Mouse (Mus musculus): ENCODE results near the gene Noct. TPM values are rescaled to one million over a fixed set of nuclear protein-coding genes. Genes with fewer than 3 reads are reported as not detected.
"Not testable (repeated sequence)": the region's sequence is repeated elsewhere in the genome, so short reads cannot be mapped to it uniquely, and the experiment has no call there.

Noct gene
- 10 to 100 TPM; 17.0 to 35.4 TPM for total RNA-seq (2021)
- long read RNA-seq, experiment 1, transcript Noct-201 (3 exons, 3,059 nt), result major isoform, 68 of 70 reads
- long read RNA-seq, experiment 1, partial matches to known transcripts, result 0 of 70 reads
- long read RNA-seq, experiment 1, other reads (novel, unspliced or antisense), result 2 of 70 reads
- long read RNA-seq, experiment 2, transcript Noct-201 (3 exons, 3,059 nt), result major isoform, 53 of 55 reads
- long read RNA-seq, experiment 2, partial matches to known transcripts, result 0 of 55 reads
- long read RNA-seq, experiment 2, other reads (novel, unspliced or antisense), result 2 of 55 reads

DNA sequence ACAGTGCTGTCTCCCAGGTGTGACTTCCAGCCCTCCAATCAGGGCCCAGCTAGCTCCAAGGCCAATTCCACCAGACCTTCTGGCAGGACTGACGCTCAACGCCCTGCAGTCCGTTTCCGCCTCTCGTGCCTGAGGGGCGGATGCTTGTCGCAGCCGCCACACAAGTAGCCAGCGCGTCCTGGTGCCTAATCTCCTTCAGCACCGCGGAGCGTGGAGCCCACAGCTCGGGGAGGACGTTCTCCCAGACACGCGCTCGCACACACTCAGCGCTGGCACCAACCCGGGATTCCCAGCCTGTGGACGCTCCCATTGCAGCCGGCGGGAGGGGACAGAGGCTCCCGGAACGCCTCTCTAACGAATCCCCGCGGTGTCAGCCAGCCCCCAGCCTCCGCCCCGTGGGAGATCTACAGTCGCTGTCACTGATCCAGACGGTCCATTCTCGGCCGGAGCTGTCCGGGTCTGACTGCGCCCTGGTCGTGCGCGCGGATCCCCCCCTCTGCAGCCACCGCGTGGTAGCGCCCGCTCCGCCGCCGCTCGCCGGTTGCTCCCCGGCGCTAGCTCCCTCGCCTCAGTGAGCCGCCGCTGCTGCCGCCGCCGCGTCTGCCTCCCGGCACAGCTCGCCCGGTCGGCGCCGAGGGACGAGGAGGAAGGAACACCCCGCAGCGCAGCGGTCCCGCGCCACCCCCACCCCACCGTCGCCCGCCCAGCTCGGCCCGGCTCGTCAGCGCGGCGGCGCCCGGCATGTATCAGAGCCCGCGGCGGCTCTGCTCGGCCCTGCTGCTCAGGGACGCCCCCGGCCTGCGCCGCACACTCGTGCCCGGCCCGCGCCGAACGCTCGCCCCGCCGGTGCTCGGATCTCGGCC, at the start of gene Noct:
Noct (plus strand) TSS at position 85 of the 863 bp plus-strand sequence.
- intact Hi-C loops (cut with DNase I; ENCODE audit: low total_unique reads), result loop anchor here (2.0 kb wide), 1 partner anchor 26 kb away; no protein-coding TSS in a partner anchor
- peak; percentile 89 for DNase-seq

DNA sequence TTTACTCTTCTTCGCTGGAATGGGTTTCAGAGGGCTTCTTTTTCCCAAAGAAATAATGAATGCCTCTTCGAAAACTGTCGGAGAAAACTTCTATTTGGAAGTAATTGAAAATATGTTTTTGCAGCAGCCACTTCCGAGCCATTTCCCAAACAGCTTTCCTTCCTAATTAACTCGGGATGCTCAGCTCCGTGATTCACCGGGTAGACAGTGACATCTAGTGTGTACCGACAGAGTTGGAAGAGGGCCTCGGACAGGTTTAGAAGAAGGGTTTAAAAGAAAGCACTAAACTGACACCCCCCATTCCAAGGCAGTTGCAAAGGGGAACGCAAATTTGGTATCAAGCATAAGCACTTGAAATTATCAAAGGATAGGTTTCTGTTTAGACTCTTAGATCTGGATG, 46.1 kb upstream of the Noct start:
- intact Hi-C loops (cut with DNase I; ENCODE audit: low total_unique reads), result no loop called here
- DNase-seq, result no peak

DNA sequence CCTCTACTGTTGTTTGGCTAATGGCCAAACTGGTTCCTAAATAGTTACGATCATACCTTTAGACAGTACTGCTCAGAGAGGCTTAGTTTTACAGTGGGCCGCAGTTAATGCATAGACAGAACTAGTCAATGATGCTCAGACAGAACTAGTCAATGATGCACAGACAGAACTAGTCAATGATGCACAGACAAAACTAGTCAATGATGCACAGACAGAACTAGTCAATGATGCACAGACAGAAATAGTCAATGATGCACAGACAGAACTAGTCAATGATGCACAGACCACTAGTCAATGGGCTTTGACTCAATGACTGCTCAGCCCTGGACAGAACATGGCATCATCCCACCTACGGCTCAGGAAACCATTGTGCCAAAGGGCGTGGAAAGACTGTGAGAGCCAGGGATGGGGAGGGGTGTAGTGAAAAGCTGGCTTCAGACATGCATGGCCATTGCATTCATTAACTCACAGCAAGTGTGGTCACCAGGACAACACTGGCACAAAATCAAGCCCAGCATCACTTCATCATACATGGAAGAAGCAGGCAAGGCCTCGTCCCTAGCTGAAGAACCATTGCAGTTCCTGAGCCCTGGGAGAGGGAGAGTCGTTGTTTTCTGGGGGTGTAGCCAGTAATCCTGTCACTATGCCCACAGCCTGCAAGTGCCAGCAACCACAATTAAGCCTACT, 44.6 kb upstream of the Noct start:
- intact Hi-C loops (cut with DNase I; ENCODE audit: low total_unique reads), result no loop called here
- DNase-seq, result no peak

DNA sequence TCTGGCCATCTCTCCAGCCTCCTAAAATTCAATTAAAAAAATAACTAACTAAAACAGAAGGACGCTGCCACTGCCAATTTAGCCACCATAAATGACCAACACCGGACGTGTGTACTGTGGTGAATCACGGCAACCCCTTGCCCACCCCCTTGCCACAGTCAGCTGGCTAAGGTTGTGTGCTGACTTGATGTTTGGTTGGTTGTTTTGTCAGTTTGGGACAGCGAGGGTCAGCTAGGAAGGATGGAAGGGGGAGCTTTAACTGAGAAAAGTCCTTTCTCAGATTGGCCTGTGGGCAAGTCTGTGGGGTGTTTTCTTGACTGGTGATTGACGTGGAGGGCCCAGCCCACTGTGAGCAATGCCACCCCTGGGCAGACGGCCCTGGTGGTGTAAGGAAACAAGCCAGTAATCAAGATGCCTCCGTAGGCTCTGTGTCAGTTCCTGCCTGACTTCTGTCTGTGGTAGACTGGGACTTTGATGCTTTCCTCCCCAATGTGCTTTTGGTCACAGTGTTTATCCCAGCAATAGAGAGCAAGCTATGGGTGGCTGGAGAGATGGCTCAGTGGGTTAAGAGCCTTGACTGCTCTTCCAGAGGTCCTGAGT, 43.8 kb upstream of the Noct start:
- DNase-seq, result no peak
- intact Hi-C loops (cut with DNase I; ENCODE audit: low total_unique reads), result no loop called here

DNA sequence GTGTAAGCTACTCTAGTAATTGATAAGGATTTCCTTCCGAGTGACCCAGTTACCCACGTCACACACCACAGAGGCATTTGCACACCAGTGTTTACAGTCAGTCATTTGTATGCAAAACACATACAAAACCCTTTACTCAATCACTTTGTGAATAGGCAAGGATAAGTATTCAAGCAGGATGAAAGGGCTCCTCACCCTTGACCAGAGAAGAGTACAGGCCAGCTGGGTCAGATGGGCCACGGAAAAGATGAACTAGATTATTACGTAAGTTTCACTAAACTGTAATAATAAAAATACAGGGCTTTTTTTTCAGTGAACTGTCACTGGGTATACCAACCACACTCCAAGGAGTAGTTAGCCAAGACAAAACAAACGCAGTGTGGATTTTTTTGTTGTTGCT, 41.8 kb upstream of the Noct start:
- DNase-seq, result no peak
- intact Hi-C loops (cut with DNase I; ENCODE audit: low total_unique reads), result no loop called here

DNA sequence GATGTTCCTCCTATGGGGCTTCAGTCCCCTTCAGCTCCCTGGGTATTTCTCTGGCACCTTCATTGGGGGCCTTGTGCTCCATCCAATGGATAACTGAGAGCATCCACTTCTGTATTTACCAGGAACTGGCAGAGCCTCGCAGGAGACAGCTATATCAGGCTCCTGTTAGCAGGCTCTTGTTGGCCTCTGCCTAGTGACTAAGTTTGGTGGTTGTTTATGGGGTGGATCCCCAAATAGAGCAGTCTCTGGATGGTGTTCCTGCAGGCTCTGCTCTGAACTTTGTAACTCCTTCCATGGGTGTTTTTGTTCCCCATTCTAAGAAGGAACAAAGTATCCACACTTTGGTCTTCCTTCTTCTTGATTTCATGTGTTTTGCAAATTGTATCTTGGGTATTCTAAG, 40.7 kb upstream of the Noct start:
- intact Hi-C loops (cut with DNase I; ENCODE audit: low total_unique reads); DNase-seq: not testable (repeated sequence)

DNA sequence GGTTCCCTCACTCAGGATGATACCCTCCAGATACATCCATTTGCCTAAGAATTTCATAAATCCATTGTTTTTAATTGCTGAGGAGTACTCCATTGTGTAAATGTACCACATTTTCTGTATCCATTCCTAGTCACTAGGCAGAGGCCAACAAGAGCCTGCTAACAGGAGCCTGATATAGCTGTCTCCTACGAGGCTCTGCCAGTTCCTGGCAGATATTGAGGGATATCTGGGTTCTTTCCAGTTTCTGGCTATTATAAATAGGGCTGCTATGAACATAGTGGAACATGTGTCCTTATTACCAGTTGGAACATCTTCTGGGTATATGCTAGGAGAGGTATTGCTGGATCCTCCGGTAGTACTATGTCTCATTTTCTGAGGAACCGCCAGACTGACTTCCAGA, 40.3 kb upstream of the Noct start:
- intact Hi-C loops (cut with DNase I; ENCODE audit: low total_unique reads); DNase-seq: not testable (repeated sequence)

DNA sequence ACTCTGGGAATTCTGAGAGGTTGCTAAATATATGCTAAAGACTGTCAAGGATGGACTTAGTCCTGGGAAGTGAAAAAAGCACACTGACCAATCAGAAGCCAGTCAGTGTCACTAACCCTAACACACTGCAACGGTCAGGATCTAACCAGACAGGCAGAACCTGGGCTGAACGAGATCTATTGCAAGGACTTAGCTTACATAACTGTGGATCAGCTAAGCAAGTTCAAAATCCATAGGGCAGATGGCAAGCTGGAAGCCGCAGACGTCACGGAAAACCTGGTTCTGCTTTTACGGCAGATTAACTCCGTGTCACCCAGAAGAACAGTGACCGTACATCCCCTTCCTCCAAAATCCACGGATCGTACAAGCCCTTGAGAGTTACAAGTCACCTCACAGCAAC, 39.5 kb upstream of the Noct start:
- intact Hi-C loops (cut with DNase I; ENCODE audit: low total_unique reads), result no loop called here
- no peak for DNase-seq

DNA sequence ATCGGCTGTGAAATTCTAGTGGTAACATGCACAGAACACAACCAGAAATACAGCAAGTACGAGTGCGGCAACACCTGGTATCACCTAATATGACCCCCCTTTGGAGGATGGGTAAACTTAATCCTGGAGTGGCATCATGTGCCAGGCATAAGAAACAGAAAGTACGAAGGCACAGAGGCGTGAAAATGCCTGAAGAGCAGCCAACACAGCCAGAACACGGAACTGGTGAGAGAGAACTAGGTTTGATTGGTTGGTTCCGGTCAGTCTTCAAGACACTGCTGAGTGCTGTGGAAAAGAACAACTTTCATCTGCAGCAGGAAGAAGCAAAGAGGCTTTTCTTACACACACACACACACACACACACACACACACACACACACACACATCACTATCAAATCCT, 38.8 kb upstream of the Noct start:
- DNase-seq, result no peak
- intact Hi-C loops (cut with DNase I; ENCODE audit: low total_unique reads), result no loop called here

DNA sequence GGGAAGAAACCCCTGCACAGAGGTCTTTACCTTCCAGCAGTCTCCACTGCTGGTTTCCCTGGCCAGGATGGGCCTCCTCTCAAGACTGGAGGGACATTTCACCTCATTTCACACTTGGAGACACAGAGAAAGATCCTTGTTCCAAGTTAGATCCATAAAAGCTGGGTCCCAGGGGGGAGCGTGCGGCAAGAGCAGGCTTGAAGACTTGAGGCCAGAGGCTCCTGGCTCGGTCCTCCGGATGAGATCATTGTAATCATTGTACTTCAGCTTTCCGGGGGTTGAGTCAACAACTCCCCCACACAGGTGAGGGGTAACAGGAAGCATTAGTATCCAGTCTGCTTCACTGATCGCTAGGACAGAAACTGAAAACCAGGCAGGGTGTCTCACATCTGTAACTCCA, 30.2 kb upstream of the Noct start:
- intact Hi-C loops (cut with DNase I; ENCODE audit: low total_unique reads), result no loop called here

DNA sequence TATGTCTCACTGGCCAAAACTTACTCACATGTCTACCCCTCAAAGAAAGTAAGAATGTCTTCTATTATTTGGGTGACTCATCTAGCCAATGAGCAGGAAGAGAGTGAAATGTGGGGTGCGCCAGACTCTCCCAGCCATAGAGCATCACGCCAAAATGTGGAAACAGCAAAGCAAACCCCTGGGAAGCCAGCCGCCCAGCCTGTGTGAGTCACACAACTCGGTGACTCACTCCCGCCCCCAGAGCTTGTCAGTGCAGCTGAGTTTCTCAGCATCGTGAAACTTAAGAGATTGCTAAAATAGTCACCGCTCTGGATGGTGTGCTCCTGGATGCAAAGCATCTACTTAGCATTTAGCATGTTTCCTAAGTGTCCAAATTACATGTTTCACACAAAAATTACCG, 28.9 kb upstream of the Noct start:
- peak; percentile 80 for DNase-seq
- intact Hi-C loops (cut with DNase I; ENCODE audit: low total_unique reads), result no loop called here

More for the DNA sequence above, 30.2 kb upstream of the Noct start:
- peak; percentile 83 for DNase-seq

DNA sequence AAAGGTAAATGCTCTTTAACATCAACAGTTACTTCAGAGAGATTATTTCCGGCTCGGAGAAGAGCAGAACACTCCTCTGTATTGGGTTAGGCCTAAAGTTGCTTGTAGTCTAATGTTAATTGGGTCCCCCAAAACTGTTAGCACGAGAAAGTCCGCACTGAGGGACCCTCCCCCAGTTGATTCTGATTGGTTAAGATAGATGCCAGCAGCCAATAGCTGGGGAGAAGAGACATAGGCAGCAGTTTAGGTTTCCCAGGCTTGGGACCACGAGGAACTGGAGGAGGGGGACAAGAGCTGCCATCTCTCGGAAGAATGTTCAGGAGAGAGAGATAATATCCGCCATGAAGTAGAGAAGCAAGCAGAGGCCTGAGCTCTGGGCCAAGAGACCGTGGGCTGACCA, 28.5 kb upstream of the Noct start:
- intact Hi-C loops (cut with DNase I; ENCODE audit: low total_unique reads), result no loop called here
- DNase-seq, result no peak

DNA sequence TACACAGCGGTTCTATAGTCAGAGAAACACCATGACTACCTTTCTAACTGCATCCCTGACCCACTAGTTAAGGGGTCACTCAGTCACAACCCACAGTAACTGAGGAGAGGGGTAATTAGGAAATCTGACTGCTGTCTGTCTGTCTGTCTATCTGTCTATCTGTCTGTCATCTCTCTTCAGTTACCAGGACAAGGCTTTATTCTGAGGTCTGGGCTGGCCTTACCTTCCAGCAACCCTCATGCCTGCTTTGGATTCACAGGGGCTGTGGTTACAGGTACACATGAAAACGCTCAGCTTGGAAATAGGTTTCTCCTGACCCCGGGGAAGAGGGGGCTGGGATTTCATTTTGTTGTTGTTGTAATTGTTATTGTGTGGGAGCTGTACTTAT, 27.5 kb upstream of the Noct start:
- no peak for DNase-seq
- intact Hi-C loops (cut with DNase I; ENCODE audit: low total_unique reads), result no loop called here

DNA sequence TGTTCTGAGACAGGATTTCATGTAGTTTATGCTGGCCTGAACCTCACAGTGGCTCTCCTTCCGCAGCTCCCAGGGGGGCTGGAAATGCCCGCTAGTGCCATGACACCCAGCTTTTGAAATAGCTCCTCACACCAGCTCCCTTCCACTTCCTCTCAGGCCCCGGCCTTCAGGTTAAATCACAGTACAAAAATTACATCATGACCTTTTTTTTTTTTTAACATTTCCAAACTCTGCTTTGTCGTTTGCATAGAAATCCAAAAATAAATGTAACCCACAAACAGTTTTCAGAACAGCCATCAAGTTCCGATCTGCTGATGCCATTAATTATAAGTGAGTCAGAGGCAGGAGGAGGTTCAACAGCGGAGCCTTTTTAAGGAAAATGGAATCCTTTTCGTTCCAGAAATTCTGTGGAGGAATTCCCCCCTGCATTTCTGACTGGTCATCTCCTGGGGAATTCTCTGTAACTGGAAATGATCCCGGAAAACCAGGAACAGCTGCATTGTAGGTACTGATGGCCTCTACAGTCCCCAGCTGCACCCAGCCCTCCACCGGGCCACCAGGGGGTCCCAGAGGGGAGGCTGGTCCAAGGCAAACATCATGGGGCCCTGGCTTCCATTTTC, 27.0 kb upstream of the Noct start:
- intact Hi-C loops (cut with DNase I; ENCODE audit: low total_unique reads), result no loop called here
- peak; percentile 58 for DNase-seq

DNA sequence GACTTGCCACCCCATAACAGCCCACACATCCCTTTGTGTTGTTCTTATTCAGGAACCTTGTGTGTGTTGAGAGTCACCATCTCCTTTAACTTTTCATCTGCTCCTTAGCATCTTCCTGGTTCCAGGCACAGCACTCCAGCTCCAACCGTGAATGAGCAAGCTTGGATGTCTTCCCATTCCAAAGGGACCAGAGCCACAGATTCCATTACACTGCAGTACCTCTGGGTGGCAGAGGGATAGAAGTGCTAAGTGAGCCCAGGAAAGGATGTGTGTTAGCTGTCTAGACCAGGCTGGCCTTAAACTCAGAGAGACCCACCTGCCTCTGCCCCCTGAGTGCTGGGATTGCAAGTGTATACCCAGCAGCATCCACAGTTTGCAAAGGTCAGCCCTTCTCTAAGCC, 26.0 kb upstream of the Noct start:
- DNase-seq, result no peak
- intact Hi-C loops (cut with DNase I; ENCODE audit: low total_unique reads), result loop anchor here (2.0 kb wide), 1 partner anchor 27 kb away; the partner anchor contains the start of gene Noct

DNA sequence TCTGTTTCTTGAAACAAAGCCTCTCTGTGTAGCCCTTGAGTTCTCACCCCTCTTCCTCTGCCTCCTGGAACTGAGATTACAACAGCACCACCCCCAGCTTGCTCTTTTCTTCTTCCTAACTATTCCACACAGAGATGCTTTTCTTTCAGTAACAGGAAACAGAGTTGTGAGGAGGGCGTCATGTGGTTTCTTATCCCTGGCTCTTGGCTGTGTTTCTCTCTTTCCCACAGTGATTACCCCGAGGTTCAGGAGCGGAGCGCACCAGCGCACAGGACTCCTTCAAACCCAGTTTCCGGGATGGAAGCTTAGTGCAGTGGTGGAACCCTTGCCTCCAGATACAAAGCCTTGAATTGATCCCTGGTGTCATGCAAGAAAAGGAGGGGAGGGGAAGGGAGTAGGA, 25.1 kb upstream of the Noct start:
- intact Hi-C loops (cut with DNase I; ENCODE audit: low total_unique reads), result loop anchor here (2.0 kb wide), 1 partner anchor 26 kb away; the partner anchor contains the start of gene Noct
- DNase-seq, result no peak

DNA sequence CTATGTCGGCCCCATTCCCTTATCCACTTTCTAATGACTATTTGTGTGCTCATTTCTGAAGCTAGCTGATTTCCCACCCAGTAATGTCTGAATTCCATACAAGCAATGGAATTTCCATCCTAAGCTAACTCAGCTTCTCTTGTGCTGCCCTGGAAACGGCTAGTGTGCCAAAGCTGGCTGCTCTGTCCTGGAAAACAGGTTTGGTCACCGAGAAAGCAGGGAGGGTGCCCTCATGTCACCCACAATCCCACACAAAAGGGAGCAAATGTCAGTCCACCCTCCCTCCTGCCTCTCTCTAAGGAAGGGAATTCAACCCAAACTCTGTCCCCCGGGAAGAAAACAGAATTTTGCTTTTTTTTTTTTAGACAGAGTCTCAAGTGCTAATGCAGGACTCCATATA, 23.9 kb upstream of the Noct start:
- no peak for DNase-seq
- intact Hi-C loops (cut with DNase I; ENCODE audit: low total_unique reads), result no loop called here

DNA sequence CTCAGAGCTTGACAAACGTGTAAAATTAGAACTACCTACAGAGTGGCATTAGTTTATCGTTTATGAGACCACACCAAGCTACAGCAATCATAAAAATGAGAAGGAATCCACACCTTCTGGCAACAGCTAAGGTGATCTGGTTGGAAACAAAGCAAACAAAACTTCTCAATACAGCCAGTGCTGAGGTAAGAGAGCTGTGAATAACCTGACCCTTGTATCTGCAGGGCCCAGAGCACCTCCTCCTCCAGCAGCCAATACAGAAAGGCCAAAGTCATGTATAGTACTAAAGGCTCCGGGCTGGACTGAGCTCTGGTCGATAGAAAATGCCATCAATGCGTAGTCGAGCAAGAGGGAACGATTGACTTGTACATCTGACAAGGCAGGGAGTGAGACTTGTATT, 23.4 kb upstream of the Noct start:
- intact Hi-C loops (cut with DNase I; ENCODE audit: low total_unique reads), result no loop called here
- no peak for DNase-seq

DNA sequence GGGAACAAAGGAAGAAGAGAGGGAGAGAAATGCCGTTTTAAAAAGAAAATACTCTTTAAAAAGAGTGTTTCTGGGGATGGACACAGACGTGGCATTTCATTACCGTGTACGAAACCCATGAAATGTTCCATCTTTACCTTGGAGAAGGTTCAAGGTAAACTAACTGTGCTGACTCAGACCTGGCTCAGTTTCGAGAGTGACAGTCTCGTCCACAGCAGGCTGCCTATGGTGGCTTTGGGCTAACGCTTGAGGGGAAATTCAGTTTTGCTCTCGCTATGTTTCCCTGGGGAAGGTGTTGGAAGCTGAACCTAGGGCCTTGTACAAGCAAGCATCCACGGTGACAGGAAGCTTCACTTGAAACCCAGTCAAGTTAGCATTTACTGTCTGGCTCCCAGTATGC, 22.3 kb upstream of the Noct start:
- no peak for DNase-seq
- intact Hi-C loops (cut with DNase I; ENCODE audit: low total_unique reads), result no loop called here

Measured in gastrocnemius, postnatal 14 days (tissue).